Mouse (Mus musculus) forelimb bud, embryonic 11.5 days (tissue): ENCODE measurements around the gene Mgat5.

Source experiments
- DNase-seq: peaks from one replicate; pipeline ENCODE4 v3.0.0-alpha.2; 2012; ENCODE audit warnings: low read depth, low spot score

Gene Mgat5

DNA sequence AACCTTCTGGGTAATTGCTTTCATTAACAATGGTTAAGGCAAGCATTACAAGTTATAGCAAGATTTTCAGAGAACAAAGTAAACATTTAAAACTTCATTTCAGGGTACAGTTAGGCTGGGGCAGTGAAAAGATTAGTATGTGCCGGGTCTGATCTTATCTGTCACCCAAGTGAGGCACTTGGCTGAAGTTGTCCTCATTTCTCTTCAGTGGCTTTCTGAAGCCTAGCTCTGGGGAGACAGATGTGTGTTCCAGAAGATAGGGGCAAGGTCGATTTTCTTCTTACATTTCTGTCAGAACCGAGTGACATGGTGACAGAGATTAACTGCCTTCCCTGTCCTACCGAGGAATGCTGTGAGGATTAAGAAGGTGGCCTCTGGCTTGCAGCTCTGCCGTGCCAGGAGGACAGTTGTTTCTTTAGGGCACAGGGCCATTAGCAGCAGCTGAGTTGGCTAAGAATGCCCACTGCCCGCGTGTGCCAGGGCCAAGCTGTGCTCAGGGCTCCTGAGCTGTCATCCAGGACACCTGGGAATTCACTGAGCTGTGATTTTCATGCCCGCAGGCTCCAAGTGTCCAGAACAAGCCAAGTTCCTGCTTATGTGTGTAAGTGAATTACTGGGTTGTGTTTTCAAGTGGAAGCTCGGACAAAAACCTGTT lies 134.1 kb downstream of the Mgat5 start:
- no peak for DNase-seq

DNA sequence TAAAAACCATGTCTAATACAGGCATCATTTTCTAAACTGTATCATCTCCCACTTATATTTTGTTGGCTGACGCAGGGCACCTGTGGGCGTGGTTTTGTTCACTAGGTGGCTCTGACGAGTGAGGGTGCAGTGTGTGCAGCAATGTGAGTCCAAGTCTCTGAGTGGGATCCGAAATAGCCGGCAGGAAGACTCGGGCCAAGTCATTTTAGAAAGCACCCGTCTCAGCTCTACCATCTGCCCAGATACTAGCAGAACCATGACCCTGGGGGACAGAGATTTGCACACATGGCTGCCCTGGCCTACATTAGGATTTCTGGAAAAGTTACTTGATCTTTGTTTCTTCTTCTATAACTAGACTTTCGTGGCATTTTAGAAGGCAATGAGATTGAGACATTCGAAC lies 135.5 kb downstream of the Mgat5 start:
- DNase-seq: no peak

DNA sequence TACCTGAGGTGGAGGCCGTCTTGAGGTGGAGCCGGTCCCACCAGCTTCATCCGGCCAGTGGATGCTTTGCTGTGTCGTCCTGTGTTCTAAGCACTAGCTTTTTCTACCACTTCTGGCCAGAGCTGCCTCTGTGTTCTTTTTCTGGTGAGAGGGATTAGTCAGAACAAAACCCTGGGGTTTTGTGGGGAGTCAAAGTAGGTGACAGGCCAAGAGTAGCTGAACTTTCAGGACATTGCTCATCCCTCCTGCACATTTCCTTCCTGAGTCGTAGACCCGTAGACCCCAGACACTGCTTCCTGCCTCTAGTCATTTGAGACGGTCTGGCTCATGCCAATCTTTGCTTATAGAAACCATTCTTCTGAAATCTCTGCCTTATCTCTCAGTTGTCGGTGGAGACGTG lies 140.1 kb downstream of the Mgat5 start:
- no peak for DNase-seq

DNA sequence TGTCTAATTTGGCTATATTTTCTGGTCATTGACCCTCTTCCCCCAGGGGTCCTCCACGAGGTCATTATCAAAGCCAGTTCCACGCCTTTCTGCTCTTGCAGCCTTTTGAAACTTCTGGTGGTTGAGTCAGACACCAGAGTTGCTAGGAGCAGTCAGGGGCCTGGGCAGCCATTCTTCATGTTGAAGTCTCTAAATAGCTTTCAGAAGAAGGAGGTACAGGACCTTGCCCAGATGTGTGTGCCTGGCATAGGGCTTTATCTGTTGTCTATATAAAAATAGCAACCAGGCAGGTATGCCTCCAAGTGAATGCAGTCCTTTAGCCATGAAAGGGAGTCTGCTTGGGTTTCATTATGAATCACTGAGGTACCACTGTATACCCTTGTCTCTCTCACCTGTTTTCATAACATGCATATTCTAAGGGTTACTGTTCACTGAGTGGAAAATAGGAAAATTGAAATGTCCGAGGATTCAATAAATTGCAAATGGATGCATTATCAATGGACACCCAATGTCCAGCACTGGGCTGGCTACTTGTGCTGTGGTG lies 141.9 kb downstream of the Mgat5 start:
- DNase-seq: no peak

DNA sequence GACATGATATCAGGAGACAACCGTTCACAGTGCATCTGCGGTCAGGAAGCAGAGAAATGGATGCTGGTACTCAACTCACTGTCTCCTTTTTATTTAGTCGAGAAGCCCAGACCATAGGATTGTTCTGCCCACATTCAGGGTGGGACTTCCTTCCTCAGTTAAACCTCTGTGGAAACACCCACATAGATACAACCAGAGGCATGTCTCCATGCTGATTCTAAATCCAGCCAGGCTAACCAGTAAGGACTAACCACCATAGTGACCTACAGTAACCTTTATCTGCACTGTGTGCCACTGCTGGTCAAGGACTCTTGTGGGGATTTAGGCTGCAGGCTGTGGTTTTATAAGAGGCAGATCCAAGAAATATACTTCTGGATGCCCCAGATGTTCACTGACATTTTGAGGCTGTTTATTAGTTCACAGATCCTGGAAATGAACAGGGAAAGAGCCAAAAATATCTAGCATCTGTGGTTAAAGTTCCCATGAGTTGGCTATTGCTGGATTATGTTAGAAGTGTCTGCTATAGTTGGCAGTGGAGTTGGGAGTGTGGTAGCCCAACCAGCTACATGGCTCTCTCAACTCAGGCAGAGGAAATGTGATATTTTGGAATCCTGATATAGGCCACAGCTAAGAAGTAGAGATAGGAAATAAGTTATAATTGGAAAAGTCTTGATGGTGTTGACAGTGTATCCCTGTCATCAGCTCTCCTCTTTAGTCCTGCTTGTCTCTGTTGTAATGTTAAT lies 143.2 kb downstream of the Mgat5 start:
- DNase-seq: no peak

DNA sequence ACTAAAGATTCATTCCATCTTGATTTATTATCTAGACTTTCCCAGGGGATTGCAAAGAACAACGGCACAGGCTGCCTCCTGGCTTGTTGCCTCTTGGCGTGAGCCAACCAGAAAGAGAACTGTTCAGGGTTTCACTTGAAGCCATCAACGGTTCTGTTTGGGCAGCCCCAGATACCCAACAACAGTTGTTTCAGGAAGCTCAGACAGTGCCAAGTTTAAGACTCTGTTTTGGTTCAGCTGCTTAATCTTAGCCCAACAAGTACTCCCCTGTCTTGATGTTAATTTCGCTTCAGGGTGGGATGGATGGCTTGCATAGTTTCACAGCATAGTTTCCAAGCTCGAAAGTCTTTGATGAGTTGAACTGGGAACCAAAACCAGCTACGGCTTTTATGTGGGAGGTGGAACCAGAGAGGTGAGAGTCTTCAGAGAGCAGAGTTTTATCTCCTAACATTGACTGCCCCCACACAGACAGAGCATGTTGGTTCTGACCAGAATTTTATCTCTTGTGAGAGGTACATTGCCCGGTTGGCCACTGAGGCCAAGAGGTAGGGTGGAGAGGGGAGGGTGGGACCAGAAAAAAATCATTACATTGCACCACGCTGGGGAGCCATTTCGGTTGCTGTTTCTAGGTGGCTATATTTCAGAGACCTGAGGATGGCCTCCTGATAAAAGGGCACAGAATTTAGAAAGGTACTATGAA lies 144.0 kb downstream of the Mgat5 start:
- DNase-seq: no peak

DNA sequence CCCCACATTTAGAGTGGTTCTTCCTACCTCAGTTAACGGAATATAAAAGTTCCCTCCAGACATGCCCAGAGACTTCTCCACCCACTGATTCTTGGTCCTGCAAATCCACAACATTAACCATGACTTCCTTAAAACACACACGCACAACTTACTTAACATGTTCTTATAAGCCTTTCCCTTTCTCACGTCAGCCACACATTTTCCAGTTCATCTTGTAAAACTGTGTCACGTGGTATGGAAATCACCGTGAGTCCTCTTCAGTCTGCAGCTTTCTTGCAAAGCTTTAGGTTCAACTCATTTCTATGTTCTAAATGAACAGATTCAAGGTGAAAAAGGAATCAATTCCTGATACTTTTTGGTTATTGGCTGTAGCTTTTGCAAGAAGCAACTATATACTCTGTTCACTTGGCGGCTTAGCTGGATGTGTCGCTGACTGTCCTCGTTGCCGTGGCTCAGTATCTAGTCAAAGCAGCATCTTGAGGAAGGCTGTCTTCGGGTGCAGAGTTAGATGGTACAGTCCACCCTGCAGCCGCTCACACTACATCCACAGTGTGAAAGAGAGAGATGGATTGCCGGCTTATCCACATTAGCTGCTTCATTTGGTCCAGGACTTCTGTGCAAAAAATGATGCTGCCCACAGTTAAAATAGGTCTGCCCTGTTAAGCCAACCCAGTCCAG lies 146.7 kb downstream of the Mgat5 start:
- DNase-seq: no peak

DNA sequence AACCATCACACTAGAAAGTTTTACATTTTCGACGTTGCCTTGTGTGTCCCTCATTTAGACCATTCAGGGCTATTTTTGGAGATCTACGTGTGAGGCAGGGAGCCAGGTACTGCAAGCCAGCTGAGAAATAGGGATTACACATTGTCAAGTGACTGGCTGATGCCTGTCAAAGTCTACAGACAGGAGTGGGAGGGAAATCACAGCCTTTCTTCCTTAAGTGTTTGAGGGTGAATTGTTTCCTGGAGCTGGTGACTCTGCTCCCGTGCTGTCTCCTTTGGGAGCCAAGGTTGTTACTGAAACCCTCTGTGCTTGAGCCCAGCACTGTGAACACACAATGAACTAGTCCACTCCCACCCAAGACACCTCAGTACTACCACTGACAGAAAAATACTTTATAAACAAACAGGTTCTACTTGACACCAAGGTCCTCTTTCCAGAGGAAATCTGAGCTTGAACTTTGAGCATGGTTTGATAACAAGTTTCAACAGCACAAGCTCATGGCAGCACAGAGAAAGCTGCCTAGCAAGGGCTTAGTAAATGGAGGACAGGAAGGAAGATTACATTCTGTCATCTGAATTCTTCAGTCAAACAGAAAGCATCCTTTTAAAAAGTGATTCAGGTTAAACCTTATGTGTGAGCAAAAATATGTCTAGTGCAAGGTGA lies 147.4 kb downstream of the Mgat5 start:
- no peak for DNase-seq

DNA sequence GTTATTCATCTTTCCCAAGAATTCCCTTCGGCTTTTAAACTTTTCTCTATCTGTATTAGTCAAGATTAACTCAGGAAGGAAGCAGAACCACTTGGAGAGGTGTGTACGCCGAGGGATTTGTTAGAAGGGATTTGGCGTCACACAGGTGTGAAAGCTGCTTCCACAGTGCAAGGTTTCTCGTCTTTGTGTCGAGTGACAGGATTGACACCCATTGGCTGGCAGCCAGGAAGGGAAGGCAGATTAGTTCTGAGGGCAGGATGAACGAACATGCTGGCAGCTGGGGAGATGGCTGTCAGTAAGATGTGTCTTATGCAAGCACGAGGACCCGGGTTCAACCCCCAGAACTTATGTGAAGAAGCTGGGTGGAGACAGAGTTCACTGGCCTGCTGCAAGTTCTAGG lies 148.6 kb downstream of the Mgat5 start:
- no peak for DNase-seq

DNA sequence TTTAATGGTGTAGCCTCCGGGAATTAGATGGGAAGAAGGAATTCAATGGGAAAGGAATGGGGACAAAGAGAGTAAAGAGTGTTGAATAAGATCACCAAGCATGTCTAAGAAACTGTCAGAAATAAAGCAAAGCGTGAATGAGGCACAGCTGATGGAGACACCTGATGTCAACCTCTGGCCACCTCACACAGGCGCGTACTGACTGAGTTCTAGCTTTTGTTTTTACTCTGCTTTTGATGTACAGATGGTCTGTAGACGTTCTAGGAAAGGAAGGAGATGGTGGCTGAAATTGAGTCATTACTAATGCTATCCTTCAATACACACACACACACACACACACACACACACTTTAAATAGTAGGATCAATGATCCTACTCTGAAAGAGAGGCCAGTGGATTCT lies 149.3 kb downstream of the Mgat5 start:
- DNase-seq: no peak

DNA sequence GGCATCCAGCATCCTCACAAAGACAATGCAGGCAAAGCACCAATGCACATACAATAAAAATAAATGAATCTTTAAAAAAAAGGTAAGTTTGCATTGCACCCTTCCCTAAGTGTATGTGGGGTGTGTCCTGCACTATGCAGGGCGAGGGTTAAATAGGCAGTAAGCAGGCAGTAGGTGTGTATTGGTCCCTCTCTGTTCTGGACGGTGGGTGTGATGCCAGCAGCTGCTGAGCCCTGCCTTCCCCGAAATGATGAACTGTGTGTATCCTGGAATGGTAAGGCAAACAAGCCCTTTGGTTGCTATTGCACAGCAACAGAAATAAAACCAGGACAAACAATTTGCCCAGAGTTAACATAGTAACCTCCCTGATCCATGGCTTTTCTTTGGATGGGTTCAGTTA lies 150.2 kb downstream of the Mgat5 start:
- no peak for DNase-seq

DNA sequence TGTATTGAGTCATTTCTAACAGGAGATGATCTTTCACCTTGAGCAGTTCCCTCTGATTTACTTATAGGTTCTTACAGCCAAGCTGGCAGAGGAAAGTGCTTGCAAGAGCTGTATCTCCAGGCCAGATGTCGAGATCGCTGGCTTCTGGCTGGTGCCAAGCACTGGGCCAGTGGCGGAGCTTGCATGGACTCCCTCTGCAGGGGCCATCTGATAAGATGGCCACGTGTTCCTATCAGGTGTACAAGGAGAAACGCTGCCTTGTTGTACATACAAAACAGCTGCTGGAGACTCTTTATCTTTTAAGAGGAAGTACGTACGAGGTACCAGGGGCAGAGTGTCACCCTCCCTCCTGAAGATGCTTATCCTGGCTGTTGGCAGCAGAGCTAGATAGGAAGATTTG lies 158.8 kb downstream of the Mgat5 start:
- DNase-seq: no peak

DNA sequence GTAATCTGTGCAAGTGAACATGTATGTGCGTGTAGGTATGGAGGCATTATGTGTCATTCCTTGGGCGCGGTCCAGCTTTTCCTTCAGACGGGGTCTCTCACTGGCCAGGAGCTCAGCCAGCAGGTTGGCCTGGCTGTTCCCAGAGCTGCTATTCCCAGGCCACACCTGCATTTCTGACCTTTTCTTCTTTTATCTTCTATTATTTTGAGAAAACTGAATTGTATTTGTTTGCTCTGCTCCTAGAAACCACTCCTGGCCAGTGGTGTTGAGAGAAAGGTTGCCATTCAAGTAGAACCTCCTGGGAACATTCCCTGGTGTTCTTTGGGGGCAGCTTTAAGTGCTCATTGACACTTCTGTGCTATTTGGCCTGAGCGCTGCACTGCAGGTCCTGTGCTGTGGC lies 160.9 kb downstream of the Mgat5 start:
- no peak for DNase-seq

DNA sequence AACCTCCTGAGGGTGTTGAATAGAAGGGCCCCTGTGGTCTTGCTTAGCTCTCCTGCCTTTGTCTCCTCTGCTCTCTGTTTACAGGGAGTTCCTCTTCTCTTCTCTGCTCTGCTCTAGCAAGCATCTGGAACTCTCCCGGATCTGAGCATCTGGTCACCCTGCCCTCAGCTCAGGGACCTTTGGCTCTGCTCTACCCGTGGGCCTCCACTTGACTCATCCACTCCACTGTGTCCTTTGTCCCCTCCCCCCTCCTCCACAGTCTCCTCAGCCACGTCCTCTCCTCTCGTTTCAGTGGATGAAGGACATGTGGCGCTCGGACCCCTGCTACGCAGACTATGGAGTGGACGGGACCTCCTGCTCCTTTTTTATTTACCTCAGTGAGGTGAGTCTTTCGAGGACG lies 161.3 kb downstream of the Mgat5 start:
- DNase-seq: no peak

DNA sequence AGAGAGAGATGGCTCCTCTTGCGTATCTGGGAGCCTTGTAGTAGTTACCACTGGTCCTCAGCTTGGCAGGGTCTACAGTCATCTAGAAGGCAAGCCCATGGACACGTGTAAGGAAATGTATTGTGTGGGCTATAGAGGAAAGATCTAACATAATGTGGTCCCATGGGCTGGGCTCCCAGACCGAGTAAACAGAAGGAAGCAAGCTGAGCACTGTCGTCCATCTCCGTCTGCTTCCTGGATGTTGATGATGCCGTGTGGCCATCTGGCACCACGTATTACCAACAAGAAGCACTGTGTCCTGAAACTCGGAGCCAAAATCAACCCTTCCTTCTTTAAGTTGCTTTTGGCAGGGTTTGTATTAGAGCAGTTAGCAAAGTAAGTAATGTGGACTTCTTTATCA lies 163.7 kb downstream of the Mgat5 start:
- DNase-seq: no peak

DNA sequence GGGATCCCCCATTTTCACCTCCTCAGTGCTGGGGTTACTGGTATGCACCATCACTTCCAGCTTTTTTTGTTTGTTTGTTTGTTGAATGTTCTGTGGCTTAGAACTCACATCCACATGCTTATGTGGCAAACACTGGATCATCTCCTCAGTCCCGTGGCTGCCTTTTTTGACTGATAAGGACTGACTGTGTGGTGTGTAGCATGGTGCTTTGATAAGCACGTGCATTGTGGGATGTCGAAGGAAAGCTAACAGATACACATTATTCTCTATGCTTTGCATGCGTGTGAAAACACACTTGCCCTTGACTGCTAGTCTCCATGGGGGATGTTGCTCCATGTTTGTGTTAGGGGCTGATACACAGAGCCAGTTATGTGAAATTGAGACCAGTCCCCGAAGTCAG lies 164.7 kb downstream of the Mgat5 start:
- DNase-seq: no peak

DNA sequence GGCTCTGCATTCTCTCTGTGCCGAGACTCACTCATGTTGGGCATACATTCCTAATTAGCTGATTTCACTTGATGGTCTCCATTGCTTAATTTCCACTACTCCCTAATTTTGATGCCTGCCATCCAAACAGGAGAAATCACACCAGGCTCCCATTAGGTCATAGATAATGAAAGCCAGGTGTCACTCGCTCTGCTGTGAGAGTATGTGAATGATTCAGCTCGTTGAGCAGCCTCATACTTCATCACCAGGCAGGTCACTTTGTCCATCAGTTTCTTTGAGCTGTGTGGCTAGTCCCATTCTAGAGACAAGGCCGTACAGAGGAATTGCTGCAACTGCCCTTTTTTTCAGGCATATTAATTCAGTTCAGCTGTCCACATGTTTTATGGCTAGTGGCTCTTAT lies 167.3 kb downstream of the Mgat5 start:
- peak; percentile 43 for DNase-seq

DNA sequence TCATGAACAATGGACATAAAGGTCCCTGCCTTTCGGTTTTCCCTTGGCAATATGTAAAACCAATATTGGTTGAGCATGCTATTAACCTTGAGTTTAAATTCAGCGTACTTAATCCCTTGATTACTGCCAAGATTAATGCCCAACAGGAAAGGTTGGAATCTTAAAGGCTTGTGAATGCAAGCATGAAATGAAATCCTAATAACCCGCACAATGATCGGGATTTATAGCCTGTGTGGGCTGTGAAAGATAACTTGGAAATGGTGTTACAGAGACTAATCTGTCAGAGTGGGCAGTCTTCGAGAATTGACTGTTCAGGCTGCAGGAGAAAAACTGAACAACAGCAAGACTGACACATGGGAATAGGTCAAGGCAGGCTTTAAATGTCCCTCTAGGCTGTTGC lies 168.7 kb downstream of the Mgat5 start:
- no peak for DNase-seq

DNA sequence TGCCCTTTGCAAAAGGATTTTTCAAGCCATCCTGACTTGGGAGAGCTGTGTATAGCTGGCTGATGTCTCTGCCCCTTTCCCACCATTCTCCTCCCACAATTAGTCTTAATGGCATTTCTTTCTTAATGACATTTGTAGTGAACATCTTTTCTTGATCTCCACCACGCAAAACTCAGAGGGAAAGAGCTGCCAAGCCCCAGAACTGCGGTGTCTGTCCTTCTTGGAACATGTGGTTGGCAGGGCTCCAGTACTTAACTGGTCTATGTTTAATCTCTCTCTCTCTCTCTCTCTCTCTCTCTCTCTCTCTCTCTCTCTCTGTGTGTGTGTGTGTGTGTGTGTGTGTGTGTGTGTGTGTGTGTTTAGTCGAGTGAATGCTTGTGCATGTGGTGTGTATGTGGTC lies 169.3 kb downstream of the Mgat5 start:
- no peak for DNase-seq

DNA sequence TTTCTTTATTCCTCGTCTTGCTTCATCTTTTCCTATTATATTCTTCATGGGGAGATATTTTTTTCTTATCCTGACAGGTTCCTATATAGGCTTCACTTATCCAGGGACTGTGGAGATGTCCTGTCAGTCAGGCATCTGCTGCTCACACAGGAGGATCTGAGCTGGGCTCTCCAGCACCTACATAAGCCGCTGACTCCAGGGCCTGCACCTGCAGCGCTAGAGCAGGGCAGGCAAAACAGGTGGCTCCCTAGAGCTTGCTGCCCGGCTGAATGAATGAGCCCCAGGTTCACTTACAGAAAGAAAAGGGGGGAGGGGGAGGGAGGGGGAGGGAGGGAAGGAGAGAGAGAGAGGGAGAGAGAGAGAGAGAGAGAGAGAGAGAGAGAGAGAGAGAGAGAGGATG lies 175.3 kb downstream of the Mgat5 start:
- DNase-seq: no peak

DNA sequence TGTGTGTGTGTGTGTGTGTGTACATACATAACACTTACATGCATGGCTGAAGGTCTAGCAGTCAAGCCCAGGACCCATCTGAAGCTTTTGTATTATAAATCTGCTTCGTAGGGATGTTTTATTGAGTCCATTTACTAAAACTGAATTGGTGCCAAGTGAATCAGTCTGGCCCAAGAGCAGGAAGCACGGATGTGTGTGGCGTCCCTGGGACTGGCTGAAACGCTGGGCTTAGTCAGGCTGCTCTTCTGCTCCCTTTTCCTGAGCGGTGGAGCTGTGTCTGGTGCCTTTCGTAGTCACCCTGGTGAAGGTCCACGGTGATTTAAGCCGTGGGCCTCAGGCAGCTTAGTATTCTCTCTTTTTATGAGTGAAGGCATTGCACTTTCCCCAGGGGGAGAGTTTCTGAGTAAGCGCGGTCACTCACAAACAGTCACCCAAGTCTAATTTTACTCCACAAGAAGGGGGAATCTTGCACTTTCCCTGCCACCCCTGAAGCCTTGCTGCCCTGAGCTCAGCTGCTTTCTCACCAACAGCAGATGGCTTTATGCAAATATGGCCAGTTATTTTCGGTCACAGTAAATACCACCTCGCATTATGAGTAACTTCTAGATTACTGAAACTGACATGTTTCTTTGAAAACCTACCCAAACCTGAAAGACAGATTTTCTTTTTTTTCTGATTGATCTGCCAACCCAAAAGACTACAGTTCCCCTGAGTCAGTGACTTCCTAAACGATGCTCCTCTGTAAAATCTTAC lies 176.1 kb downstream of the Mgat5 start:
- DNase-seq: no peak
